Mouse (Mus musculus): ENCODE measurements around the gene Fam126a. TPM values are rescaled to one million over a fixed set of nuclear protein-coding genes. Genes with fewer than 3 reads are reported as not detected.

Gene Fam126a
- total RNA-seq (2021) = 10 to 100 TPM; 48.4 to 50.7 TPM
- long read RNA-seq, experiment 1, full-length matches to known transcripts = 6 of 31 reads
- long read RNA-seq, experiment 1, partial matches to known transcripts = 1 of 31 reads
- long read RNA-seq, experiment 1, other reads (novel, unspliced or antisense) = 24 of 31 reads
- long read RNA-seq, experiment 2, full-length matches to known transcripts = 9 of 33 reads
- long read RNA-seq, experiment 2, partial matches to known transcripts = 0 of 33 reads
- long read RNA-seq, experiment 2, other reads (novel, unspliced or antisense) = 24 of 33 reads

DNA sequence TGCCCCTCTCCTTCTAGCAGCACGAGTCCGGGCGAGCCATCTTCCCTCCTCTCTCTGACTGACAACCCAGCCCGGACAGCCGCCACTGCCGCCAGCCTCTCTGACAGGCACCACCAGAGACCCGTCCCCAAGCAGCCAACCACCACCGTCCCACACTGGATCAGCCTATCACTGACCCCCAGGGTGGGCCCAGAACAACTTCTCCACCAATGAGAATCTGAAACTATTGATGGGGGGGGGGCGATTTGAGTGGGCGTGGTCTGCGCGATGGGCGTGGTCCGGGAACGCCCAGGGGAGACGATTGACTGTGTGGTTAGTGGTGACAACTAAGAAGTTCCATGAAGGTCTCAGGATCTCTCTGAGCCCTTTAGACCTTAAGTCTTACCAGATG is at the start of gene Fam126a:
TSS of gene Fam126a (minus strand) at position 112 of the 391 bp plus-strand sequence.
- peak; percentile 96 for DNase-seq

DNA sequence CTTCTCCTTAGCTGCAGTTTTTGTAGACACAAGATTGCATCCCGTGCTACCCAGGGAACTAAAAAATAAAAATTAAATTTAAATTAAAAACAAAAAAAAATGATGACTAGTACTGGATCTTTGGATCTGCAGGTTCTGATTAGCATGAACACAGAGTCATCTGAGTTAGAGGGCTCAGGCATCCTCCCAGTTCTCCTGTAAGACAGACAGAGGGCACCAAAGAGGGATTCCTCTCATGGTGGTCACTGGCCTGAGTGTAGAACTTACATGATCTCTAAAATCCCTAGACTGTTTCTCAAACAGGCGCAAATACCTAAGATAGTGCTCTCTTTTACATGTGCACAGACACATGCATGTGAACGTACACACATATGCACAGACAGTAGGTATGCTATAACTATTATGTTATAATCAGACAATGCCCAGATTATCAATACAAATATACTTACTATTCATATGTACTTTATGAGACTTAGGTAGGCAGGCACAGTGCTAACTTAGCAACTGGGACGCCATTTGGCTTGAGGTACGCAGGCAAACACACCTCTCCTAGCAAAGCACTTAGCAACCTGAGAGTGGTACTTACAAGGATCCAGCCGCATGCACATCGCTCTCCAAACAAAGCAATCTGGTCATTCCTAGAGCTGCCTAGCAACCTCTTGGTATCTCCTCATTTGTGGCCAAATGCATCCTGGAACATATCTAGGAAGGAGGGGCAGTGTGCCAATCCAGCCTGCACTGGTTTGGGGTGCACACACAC is 48.1 kb upstream of the Fam126a start:
- no peak for DNase-seq

DNA sequence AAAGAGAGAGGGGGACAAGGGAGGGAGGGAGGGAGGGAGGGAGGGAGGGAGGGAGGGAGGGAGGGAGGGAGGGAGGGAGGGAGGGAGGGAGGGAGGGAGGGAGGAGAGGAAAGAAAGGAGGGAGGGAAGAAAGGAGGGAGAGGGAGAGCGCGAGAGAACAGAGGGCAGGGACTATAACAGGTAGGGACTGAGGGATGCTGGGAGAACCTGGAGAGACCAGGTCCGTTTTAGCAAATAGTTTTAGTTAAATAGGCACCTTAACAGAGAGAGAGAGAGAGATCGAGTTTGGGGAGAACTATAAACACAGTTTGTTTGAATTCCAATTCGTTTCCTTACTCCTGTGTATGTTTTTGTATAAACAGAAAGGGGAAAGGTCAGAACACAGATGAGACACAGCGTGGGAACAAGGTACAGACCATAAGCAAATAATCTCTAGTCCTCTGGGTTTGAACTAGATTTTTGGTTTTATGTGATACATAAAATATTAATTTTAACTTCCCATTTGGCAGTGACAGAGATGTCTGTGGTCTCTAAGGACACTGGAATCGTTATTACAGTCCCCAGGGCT is 47.3 kb upstream of the Fam126a start:
- DNase-seq = no peak

DNA sequence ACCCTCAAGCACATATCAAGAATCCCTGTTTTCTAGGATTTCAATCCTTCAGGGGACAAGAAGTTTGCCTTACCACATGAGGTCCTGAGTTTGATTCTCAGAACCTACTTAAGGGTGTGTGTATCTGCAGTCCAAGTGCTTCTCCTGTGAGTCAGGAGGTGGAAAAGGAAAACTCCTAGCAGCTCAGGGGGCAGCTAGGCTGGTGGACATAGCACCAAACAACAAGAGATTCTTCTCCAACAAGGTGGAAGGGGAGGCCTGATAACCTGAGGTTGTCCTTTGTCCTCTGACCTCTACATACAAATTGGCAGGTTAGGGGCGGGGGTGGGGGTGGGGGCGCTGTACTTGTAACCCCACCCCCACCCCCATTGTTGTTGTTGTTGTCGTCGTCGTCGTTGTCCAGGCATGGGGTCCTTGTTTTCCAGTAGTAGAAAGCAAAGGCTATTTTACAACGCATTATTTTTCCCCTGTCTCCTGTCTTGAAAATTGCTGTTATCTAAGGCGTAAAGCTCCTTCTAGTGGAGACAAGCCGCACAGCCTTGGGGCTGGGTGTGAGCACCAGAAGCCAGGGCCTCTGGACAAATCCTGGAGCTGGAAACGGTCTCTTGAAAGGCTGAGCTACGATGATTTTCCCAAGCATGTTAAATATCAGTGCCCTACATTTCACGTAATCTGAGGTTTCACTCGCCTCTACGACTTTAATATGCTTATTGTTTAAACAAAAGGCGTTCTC is 46.7 kb upstream of the Fam126a start:
- peak; percentile 80 for DNase-seq

DNA sequence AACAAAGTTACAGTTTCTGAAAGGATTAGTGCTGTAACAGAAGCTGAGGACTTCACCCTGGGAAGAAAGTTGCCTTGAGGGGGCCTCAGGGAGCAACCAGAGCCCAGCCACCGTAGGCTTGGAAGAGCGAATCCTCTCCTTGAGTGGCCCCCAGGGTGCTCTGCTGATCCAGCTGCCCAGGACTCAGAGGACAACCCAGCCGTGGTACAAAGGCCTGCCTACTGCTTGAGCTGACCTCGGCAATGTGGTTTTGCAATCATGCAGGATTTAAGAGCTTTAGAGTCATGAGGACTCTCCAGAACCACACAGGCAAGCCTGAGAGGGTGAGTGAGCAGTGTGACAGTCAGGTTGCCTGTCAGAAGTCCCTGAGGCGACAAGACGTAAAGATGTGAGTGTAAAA is 41.5 kb upstream of the Fam126a start:
- peak; percentile 35 for DNase-seq

DNA sequence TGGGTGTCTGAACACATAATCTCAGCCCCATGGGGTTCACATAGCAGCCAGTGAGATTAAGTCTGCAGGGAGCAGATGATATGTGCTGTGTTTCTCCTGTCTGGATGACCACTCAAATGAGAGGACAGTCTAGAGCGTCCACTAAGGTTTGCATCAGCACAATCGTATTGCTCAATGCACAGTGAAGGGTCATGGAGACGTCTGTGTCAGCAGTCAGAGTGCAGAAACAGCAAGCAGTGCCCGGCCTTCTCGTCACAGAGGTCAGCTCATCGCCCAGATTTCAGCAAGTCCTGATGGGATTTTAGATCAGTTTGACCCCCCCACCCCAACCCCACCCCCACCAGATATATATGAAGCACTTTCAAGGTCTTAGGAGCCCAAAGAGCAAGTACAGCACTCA is 38.5 kb upstream of the Fam126a start:
- DNase-seq = peak; percentile 53

DNA sequence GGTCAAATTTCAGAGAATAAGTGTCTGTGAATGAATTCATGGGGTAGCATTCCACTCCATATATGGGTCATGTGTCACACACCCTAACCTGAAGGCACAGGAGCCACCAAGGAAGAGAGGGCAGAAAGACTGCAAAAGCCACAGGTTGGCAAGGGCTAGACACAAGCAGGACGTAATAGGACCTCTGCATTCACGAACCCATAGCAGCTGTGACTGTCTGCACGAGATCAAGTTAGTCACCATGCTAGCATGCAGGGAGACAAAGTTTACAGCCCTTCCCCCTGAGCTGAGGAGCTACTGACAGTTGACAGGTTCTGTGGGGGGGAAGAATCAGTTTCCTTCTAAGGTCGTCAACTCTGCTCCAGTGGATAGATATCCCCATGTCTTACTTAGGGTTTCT is 33.1 kb upstream of the Fam126a start:
- no peak for DNase-seq

DNA sequence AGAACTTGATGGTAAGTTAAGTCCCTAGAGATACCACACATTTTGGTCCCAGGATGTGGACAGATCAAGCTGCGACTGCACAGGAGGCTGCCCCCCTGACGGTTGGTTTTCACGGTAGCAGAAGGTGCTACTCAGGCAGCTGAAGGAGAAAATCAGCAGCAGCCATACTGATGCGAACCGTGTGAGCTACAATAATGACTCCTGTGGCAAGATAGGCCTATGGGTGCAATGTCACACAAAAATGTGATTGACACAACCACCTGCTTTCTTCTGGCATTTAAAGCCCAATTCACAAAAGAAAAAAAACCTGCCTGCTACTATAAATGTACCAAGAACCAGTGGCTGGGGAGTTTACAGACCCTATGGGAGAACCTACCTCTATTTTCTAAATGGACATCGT is 32.5 kb upstream of the Fam126a start:
- DNase-seq = no peak

DNA sequence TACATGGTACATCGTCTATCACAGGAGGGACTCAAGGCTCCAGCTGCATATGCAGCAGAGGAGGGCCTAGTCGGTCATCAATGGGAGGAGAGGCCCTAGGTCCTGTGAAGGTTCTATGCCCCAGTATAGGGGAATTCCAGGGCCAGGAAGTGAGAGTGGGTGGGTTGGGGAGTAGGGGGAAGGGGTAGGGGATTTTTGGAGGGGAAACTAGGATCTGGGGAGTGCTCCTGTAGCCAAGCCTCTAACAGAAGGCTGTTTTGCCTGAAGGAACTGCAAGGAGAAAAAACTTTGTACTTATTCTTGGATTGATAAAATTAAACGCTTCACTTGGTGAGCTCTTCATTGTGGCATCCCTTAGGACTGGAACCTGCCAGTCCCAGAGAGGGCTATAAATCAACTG is 30.5 kb upstream of the Fam126a start:
- no peak for DNase-seq

DNA sequence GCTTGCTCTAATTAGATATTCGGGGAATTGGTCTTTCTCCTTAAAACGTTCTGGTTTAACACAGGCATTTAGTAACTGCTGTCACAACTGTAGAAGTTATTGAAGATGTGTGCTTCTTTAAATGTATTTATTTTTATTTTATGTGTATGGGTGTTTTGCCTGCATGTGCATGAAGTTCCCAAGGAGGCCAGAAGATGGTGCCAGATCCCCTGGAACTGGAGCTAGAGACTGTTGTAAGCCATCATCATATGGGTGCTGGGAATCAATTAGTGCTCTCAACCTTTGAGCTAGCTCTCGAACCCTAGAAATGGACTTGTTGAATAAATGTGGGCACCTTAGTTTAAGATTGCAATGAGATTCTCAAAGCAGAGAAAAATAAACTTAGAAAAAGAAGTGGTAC is 27.1 kb upstream of the Fam126a start:
- no peak for DNase-seq

DNA sequence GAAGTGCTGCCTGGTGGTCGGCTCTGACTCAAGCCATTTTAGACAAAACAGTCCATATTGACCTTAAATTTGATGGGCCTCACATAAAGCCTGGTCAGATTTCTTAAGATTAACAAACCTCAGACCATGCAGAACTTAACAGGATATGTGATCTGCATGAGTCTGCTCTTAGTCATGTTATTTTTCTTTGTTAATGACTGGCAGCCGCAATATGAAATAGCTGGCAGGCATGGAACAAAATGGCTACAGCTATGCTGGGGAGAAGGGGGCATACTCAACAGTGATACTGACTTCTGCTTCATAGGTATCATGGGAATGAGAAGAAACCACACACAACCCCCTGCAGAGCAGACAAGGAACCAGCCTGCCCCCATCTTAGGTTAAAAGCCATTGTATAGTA is 26.4 kb upstream of the Fam126a start:
- DNase-seq = no peak

DNA sequence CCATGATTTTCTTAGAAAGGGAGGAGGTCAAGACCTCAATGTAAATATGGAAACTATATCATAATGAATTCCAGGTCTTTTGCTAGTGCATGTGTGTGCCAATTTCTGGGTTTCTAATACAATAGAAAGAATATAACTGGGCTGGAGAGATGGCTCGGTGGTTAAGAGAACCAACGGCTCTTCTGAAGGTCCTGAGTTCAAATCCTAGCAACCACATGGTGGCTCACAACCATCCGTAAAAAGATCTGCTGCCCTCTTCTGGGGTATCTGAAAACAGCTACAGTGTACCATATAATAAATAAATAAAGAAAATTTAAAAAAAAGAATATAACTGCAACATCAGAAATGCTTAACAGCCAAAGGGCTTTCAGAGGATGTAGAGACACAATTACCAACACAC is 23.9 kb upstream of the Fam126a start:
- no peak for DNase-seq

DNA sequence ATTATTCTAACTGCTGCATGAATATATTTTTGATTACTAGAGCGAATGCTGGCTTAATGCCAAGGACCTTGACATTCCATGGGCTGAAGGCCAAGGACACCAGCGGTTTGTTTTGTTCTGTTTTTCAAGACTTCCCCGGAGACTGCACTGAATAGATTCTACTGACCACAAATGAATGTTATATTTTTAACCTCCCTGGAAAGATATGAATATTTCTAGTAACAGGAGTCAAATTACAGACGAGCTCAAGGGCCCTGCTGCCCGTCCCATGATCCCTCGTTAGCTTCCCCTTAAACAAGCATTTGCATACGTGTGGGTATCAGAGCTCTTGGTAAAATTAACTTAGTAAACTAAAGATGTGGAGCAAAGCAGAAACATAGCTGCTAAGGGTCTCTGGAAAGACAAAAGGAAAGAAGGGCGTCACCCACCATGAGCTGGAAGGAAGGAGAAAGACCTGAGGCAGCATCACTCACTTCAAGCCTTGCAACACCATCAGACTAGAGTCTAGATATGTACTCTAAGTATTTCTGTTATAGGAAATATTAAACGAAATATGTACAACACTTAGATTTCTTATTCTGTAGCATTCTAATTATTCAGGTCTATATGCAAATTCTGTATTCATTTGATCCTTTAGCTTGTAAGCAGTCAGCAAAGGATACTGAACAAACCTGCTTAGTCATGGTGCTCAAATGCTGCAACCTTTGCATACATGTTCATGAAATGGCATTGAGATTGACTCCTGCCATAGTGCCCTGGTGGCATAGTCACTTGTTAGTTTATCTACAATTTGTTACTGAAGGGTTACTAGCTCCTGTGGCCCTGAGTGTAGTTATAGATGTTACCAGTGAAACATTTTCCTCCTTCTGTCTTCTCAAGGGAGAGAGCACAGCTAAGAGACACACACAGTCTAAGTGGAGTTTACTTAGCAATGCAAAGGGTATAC is 23.0 kb upstream of the Fam126a start:
- DNase-seq = peak; percentile 64

DNA sequence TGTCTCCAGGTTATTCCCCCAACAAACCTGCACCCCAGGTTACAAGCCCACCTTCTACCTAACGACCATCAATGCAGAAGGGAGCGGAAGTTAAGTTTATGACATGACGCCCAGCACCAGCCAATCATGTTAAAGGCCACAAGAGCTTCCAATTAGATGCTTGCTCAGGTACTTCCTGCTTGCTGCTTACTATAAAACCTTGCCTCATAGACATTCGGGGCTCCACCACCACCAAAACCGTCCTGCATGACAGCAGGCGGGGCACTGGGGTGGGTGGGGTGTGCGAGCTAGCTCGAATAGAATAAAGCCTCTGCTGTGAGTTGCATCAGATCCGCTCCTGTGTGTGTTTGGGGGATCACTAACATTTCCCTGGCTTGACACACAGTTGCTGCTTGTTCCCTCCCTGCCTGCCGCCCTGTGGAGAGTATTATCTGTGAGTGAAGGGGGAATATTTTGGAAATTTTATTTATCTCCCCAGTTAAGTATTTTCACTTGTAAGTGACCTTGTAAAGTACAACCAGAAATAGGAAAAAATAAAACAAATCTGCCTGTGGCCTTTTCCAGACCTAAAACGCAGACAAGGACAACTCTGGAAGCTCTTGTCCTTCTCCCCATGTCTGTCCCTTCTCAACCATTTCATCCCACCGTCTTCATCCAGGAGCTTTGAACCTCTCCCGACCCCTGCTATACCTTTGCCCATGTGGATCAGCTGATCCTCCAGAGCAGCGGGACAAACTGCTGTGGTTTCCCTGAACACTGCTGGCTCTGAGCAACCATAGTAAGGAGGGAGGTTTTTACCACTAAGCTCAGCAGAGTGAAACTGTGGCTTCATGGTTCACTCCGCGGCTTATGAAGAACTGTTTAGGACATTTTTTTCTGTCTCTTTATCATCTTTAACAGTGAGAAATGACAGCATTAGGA is 21.5 kb upstream of the Fam126a start:
- DNase-seq = peak; percentile 21

DNA sequence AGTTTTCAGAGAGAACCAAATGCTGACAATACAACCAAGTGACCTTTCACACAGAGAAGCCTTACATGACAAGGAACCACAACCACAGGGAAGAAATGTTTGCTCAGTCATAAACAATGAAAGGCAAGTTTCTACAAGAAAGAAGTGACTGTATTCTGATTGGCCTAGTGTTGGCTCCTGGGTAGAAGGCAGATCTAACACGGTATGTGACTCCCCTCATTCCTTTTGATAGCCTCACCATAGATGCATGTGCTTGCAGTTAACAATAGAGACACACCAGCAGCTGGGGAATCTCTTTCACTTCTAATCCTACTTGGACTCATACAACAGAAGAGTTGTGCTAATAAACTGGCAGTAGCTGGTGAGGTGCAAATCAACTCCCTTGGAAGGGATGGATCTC is 17.3 kb upstream of the Fam126a start:
- no peak for DNase-seq

DNA sequence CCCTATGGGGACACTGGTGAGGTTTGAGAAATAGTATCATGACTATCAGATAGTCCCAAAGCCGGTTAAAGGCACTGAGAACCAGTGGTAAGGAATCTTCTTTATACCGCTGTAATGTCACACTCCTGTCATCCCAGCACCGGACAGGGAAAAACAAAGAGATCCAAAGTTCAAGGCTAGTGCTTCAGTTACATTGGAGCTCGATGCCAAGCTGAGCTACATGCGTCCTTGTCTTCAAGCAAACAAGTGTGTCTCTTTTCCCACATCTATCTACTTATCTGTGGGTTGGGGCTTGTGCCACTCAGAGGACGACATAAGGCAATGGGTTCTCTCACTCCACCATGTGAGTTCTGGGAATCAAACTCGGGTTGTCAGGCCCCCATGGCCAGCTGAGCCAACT is 16.5 kb upstream of the Fam126a start:
- peak; percentile 29 for DNase-seq

DNA sequence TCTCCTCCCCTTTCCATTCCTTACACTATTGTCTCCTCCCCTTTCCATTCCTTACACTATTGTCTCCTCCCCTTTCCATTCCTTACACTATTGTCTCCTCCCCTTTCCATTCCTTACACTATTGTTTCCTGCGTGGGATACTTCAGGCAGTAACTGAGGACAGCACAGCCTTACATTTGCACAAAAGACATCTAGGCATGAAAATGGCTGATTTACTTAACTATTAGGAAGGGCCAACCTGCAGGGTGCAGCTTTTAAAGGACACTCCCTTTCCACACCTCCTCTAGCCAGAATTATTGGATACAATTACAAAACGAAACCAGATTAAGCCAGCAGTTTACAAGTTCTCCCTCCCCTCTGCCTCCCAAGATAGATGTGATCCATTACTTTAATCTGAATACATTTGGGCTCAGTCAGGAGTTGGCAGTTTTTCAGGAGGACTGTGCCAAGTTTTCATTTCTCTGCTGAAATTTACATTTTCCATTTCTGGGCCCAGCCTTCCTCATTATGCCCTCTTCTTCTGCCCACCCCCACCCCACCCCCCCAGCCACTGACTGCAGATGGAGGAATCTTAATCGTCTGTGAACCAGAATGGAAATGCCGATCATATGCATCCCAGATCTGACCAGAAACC is 15.6 kb upstream of the Fam126a start:
- peak; percentile 64 for DNase-seq

DNA sequence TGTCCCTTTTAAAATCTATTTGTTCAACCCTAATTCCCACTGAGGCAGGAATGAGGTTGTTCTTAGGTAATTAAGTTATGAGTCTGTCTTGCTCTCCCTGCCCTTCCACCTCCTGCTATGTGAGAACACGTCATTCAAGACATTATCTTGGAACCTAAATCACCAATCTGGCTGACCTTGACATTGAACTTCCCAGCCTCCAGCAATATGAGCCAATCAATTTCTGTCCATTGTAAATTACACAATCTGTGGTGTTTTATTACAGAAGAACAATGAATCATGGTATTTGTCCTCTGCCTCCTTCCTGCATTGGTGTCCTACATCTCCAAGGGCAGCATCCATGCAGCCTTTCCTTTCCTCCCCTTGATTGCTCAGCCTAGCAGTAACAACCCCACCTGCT is 13.9 kb upstream of the Fam126a start:
- DNase-seq = no peak

DNA sequence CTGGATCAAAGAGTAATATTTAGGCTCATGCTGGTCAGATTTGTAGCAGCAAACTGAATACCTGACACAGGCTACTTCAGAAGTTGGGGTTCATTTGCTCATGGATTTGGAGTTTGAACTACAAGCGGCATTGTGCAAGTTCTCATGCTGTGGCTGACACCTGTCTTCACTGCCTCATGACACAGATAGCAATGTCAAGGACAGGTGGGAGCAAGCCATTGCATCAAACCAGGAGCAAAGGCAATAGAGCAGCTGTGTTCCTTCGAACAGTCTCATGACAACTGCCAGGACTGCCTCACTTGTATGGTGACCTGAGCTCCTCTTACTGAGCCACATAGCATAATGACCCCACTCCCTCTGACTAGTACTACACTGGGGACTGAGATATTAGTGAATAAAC is 12.9 kb upstream of the Fam126a start:
- no peak for DNase-seq

DNA sequence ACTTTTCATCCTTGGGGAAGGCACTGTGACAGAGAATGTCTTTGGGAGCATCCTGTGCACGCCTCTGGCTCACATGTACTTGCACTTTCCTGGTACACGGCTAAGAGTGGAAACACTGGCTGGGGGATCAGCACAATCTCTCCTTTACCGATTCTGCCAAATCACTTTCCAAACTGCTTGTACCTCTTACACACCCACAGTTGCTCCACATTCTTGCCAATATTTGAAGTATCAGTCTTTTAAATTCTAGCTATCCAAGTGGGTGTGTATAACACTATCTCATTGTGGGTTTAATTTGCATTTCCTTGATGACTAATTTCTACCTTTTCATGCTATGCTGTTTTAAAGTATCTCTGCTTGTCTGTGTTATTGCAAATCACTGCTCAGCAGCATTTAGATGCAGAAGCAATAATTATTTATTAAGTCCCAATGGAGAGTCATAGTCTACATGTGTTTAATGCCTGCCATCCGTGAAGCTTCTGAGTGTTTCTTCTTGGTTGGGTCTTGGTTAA is 10.9 kb upstream of the Fam126a start:
- DNase-seq = no peak

Measured in adrenal gland, postnatal 10 days (tissue).